Mouse (Mus musculus): Measurements from ENCODE around the gene Olfr25.

- TF ChIP-seq CTCF (IDR thresholded peaks at IDR 0.05; ENCODE audit: borderline replicate concordance, control insufficient read depth, extremely low read depth, insufficient read depth, low read length, poor library complexity) (no peak), POLR2A (IDR thresholded peaks at IDR 0.05; ENCODE audit: control insufficient read depth, extremely low read depth, insufficient read depth, low read length, poor library complexity) (no peak)
These were observed 47.9 kb downstream of the Olfr25 start, which contains the start of gene Olfr251 for GRCm38 (mm10) chr9:38376786-38377185.
